Comparison of ENCODE assay signal across 16 mouse cellular contexts in genomic region chr10:96654576-96654975, GRCm38 (mm10). TPM values are rescaled to one million over a fixed set of nuclear protein-coding genes. Genes with fewer than 3 reads are reported as not detected.
DNase-seq lines count a peak whose midpoint lies in the region; ATAC-seq and TF ChIP-seq lines count a peak whose summit lies in the region.
"Had no signal": no experiment of that assay in that cellular context is flagged by ENCODE, and none has a peak within 500 bp of the region (broad histone marks: within the 10 kb centered on the region; RNA-seq: fewer than 3 reads in every experiment).

No protein-coding gene starts in this region.

- no peaks in the 10 kb centered on the region for H3K9me3 ChIP-seq in kidney, embryonic 16.5 days (ENCODE audit: low read length)
- H3K9me3 ChIP-seq in intestine, postnatal 0 days (ENCODE audit: control insufficient read depth) = no peaks in the 10 kb centered on the region
- H3K9me3 ChIP-seq in stomach, embryonic 16.5 days (replicated peaks; ENCODE audit: control insufficient read depth, low read length) = no peaks in the 10 kb centered on the region
- H3K9me3 ChIP-seq: hindbrain, embryonic 15.5 days; limb, embryonic 15.5 days; megakaryocyte, embryonic 14.5 days; neural tube, embryonic 13.5 days had no signal

- H3K9ac ChIP-seq in kidney, embryonic 16.5 days (replicated peaks; ENCODE audit: low read length) = no peak overlapping the region
- H3K9ac ChIP-seq in intestine, postnatal 0 days (ENCODE audit: low read depth, low read length) = no peak overlapping the region
- no peak overlapping the region for H3K9ac ChIP-seq in stomach, embryonic 16.5 days (ENCODE audit: low read length)
- H3K9ac ChIP-seq: forebrain, postnatal 0 days; hindbrain, embryonic 15.5 days; limb, embryonic 15.5 days; neural tube, embryonic 13.5 days had no signal

- no peak for ATAC-seq in kidney, embryonic 16.5 days (ENCODE audit: low FRiP score, low TSS enrichment)
- ATAC-seq in intestine, postnatal 0 days = no peak
- ATAC-seq in stomach, embryonic 16.5 days (ENCODE audit: insufficient read depth, low FRiP score) = peak; percentile 45; the same call in 1 of the 2 replicates
- ATAC-seq: forebrain, postnatal 0 days; Patski had no signal

- no peaks in the 10 kb centered on the region; the same call in 1 of the 2 replicates for H3K4me1 ChIP-seq in kidney, embryonic 16.5 days (ENCODE audit: insufficient read depth, low read length)
- no peaks in the 10 kb centered on the region for H3K4me1 ChIP-seq in intestine, postnatal 0 days (replicated peaks; ENCODE audit: control insufficient read depth, insufficient read depth, low read length)
- H3K4me1 ChIP-seq in stomach, embryonic 16.5 days (ENCODE audit: control insufficient read depth, insufficient read depth, low read length) = 0 out of 2 replicates have a peak, but pooled peaks cover 5% of the 10 kb centered on the region
- H3K4me1 ChIP-seq: limb, embryonic 15.5 days; megakaryocyte, embryonic 14.5 days had no signal

- peak overlapping the region; percentile 5; the same call in 1 of the 2 replicates for H3K27ac ChIP-seq in kidney, embryonic 16.5 days (ENCODE audit: low read length)
- peak overlapping the region; percentile 35; the same call in 1 of the 2 replicates for H3K27ac ChIP-seq in intestine, postnatal 0 days (ENCODE audit: low read depth, low read length)
- peak overlapping the region; percentile 82 for H3K27ac ChIP-seq in stomach, embryonic 16.5 days (ENCODE audit: low read length)
- H3K27ac ChIP-seq: heart, adult 2 months; hindbrain, embryonic 15.5 days; limb, embryonic 15.5 days; neural tube, embryonic 13.5 days had no signal

- no peak overlapping the region for H3K4me2 ChIP-seq in kidney, embryonic 16.5 days (replicated peaks; ENCODE audit: low read depth, low read length)
- peak overlapping the region; percentile 17; the same call in 1 of the 2 replicates for H3K4me2 ChIP-seq in intestine, postnatal 0 days (replicated peaks; ENCODE audit: low read depth)
- no peak overlapping the region for H3K4me2 ChIP-seq in stomach, embryonic 16.5 days (ENCODE audit: low read depth, low read length)
- H3K4me2 ChIP-seq: hindbrain, embryonic 15.5 days; limb, embryonic 15.5 days; neural tube, embryonic 13.5 days had no signal

- 55% methylated on average over 7 of the region's 7 CpGs for WGBS in kidney, embryonic 16.5 days
- 34% methylated on average over 7 of the region's 7 CpGs for WGBS in intestine, postnatal 0 days
- 49% methylated on average over 7 of the region's 7 CpGs for WGBS in stomach, embryonic 16.5 days

- H3K36me3 ChIP-seq in kidney, embryonic 16.5 days (ENCODE audit: insufficient read depth, low read length) = no peaks in the 10 kb centered on the region
- no peaks in the 10 kb centered on the region for H3K36me3 ChIP-seq in intestine, postnatal 0 days (ENCODE audit: control insufficient read depth, insufficient read depth)
- no peaks in the 10 kb centered on the region for H3K36me3 ChIP-seq in stomach, embryonic 16.5 days (ENCODE audit: control insufficient read depth, insufficient read depth, low read length)
- H3K36me3 ChIP-seq: hindbrain, embryonic 15.5 days; limb, embryonic 15.5 days; neural tube, embryonic 13.5 days had no signal

- no peak overlapping the region for H3K4me3 ChIP-seq in kidney, embryonic 16.5 days (ENCODE audit: low read length)
- H3K4me3 ChIP-seq in intestine, postnatal 0 days (ENCODE audit: low read depth, low read length) = no peak overlapping the region
- H3K4me3 ChIP-seq in stomach, embryonic 16.5 days (replicated peaks; ENCODE audit: low read length) = no peak overlapping the region
- H3K4me3 ChIP-seq: heart, adult 2 months; hindbrain, embryonic 15.5 days; limb, embryonic 15.5 days; megakaryocyte, embryonic 14.5 days; neural tube, embryonic 13.5 days had no signal

- TF ChIP-seq CTCF in intestine, postnatal 0 days (IDR thresholded peaks at IDR 0.05; ENCODE audit: low read depth) = no peak

- no peak for DNase-seq in kidney, postnatal 14 days
- peak; percentile 42 to 47 for DNase-seq in spleen, postnatal 36 days (ENCODE audit: low spot score in 2 of 2)
- no peak for DNase-seq in spleen, adult 12 weeks (ENCODE audit: low spot score)
- no peak for DNase-seq in heart, adult 9 months (ENCODE audit: low spot score in 2 of 2)
- DNase-seq in retina, postnatal 1 day = no peak
- DNase-seq: cerebellum, postnatal 36 days; forebrain, postnatal 0 days; heart, adult 2 months had no signal

- no peaks in the 10 kb centered on the region for H3K27me3 ChIP-seq in kidney, embryonic 16.5 days (ENCODE audit: insufficient read depth, low read length)
- no peaks in the 10 kb centered on the region for H3K27me3 ChIP-seq in intestine, postnatal 0 days (replicated peaks; ENCODE audit: control insufficient read depth, insufficient read depth, low read length)
- H3K27me3 ChIP-seq in stomach, embryonic 16.5 days (ENCODE audit: control insufficient read depth, insufficient read depth, low read length) = no peaks in the 10 kb centered on the region
- H3K27me3 ChIP-seq: hindbrain, embryonic 15.5 days; limb, embryonic 15.5 days; megakaryocyte, embryonic 14.5 days; neural tube, embryonic 13.5 days; Patski had no signal

RNA-seq across cellular contexts. Expression of gene Btg1, which starts 37.8 kb away (rescaled TPM):
- polyA plus RNA-seq in kidney, embryonic 16.5 days (2015; fragmentation: Nextera tagmentation; extraction: Ambion mirVana) = 47.9 and 51.4 TPM in 2 replicates
- polyA plus RNA-seq in intestine, postnatal 0 days (2015; fragmentation: Nextera tagmentation; extraction: Ambion mirVana) = 29.5 and 30.1 TPM in 2 replicates
- 48.8 and 55.8 TPM in 2 replicates for polyA plus RNA-seq in stomach, embryonic 16.5 days (2015; fragmentation: Nextera tagmentation; extraction: Ambion mirVana)

Comparison
In these comparisons a context has a peak if more than half of its experiments do, and no peak if none do; other contexts are left out.
1. DNase-seq: peak in spleen, postnatal 36 days (2 of 2); none in kidney, postnatal 14 days (single experiment), spleen, adult 12 weeks (single experiment), heart, adult 9 months (0 of 2) and retina, postnatal 1 day (single experiment).
2. H3K27ac ChIP-seq: peak in every context shown above with its lines; median percentile 82 in stomach, embryonic 16.5 days; 35 in intestine, postnatal 0 days; 5 in kidney, embryonic 16.5 days.